Mouse (Mus musculus): ENCODE data around the gene Mslnl.

Gene Mslnl

DNA sequence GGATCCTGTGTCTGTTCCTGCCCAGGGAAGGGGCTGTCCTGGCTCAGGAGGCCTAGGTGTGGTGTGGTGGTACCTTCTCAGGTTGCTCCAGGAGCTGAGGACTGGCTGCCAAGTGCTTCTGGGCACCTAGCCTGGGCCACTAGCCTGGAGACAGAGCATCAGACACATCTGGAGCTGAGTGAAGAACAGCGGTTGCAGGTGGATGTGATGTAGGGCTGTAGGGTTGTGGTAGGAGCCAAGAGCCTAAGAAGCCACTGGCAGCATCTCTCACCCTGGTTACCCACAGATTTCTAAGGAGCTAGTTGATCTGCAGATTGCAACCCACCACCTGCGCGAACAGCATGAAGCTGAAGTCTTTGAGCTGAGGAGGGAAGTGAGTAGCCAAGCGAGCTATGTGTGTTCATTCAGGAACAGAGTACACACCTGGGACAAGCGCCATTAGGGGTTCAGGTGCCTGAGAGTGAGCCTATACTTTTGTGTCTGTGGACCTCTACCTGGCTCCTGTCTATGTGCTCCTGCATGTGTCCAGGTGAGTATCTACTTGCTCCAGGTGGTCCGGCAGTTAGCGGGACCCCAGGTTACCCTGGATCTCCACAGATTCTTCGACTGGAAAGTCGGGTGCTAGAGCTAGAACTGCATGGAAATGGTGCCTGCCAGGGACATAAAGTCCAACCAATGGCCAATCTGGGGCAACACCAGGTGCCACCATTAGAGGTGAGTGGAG is 51.1 kb downstream of the Mslnl start:
- no peak for DNase-seq

DNA sequence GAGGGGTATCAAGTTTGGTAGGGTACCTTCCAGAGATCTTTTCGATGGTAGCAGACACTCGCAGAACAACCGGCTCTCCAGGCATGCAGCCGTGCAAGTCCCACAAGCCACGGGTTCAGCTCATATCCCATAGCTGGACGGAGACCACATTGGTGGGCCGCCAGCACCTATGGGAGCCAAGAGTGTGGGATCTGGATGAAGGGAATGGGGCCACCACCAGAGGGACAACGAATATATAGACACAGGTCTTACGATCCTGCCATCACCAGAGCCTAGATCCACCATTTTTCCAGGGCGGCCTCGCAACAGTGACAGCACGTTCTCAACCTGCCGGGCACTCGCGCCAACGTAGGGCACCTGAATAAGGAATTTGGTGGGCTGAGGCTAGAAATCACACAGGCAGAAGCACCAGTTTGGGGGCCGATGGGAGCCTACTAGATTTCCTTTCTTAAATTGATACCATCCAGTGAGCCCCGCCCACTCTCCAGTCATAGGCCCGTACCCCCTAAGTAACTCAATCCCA is 55.5 kb downstream of the Mslnl start:
- DNase-seq = no peak

DNA sequence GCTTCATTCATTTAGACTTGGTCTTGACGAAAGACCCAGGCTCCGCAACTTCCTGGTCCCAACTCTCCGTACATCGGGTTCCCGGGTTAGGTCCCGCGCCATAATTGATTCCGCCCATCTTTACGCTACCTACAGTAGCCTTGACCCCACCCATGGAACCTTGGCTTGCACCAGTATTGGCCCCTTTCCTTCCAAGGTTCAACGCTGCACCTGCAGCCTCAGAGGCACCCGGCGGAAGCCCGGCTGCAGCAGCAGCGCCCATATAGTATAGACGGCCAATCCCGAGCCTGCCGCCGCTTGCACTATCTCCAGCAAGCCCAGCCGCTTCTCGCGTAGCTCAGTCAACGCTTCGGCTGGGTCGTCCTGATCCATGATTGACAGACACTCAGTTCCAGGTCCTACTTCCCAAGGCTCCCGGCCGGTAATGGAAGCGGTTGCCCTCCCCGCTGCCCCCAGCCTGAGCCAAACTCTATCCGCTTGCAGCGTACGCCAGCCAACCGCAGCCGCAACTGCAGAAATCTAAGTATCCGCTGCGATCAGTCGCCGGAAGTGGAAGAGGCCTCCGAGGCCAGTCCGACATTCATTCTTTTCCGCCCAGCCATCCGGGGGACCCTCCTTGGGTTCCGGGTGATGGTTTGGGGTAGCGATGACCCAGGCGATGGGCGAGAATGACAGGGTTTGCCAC is 56.1 kb downstream of the Mslnl start:
- peak; percentile 86 for DNase-seq

- no peak for DNase-seq
Observed at GRCm38 (mm10) chr17:25792615-25793014, 56.8 kb downstream of the Mslnl start, which contains the start of gene Fam173a. Gene Fam173a (minus strand): TSS chr17:25792901.

DNA sequence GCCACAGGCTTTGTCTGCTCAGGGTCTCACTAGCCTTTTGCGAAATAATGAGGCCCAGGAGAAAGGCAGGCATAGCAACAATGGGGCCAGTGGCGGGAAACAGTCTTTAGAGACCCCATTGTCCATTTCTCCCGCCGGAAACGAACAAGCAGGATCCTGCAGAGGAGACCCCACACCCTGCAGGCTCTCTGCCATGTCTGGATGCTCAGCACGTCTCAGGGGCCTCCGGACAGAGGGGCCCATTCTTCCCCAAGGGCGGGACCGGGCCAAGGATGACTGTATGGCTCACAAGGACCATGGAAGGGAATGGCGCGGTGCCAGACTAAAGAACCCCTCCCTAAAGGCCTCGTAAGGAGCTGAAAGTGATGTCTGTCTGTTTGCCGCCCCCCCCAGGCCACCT is 58.4 kb downstream of the Mslnl start:
- DNase-seq = no peak

GRCm38 (mm10) chr17:25794998-25795397 is 59.2 kb downstream of the Mslnl start:
- no peak for DNase-seq

DNA sequence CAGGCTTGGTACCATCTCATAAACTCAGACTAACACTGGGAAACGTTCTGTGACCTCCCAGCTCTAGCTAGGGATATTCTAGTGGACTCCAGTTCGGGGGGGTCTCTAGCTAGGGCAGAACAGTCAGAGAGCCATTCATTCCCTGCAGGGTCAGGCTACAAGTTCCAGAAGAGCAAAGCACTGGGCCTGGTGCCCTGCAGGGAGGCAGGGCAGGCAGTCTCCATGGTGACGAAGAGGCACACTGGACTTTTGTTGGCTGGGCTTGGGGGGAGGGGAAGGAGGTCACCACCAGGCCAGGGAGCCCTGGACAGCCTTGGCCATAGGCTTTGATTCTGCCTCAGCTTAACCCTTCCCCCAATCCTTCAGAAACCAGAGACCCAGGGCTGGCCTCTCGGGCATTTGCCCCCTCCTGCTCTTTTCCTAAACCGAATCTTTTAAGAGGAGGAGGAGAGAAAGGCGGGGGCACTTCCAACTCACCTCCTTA is 59.8 kb downstream of the Mslnl start, which contains the start of gene AC134908.4:
Gene AC134908.4 (minus strand): TSS at position 51 of the 484 bp plus-strand sequence.
- no peak for DNase-seq

GRCm38 (mm10) chr17:25796211-25796771 is 60.4 kb downstream of the Mslnl start:
- DNase-seq = no peak

GRCm38 (mm10) chr17:25796951-25797369 is 61.1 kb downstream of the Mslnl start, which contains the start of gene Metrn:
Gene Metrn (minus strand): TSS chr17:25797136.
- no peak for DNase-seq
